Mouse (Mus musculus): Measurements from ENCODE around the gene Rd3. TPM values are rescaled to one million over a fixed set of nuclear protein-coding genes. Genes with fewer than 3 reads are reported as not detected.

The Rd3 gene
- polyA plus RNA-seq (2017; shearing (Covaris generic)): 1 to 10 TPM; 1.3 to 1.6 TPM

DNA sequence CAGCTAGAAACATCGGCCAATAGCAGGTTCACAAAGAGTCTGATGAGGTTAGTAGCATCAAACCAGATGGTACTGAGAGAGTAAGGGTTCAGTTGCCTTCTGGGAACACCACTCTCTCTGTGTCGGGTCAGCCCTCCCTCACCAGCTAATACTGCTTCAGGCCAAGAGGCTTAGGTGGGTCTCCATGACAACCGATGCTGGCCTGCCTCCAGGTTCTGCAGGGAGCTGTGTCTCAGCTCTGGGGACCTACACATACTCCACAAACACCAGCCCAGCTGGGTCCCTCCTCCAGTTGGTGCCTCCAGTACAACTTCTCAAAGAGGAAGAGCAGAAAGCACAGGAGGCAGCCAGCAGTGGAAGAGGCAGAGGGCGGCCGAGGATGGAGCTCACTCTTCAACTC is at the start of gene Rd3:
Gene Rd3, plus strand, starts transcription at position 184 of the 400 bp plus-strand sequence.

Other genes with a start within 250 kb of the Rd3 start
- 1 to 10 TPM; 7.9 to 8.0 TPM for gene Nek2, start 155.9 kb upstream of the Rd3 start, polyA plus RNA-seq (2017; shearing (Covaris generic))
- gene Slc30a1, start 70.6 kb upstream of the Rd3 start, polyA plus RNA-seq (2017; shearing (Covaris generic)): 1 to 10 TPM; 9.2 to 9.9 TPM
- gene Traf5, start 115.2 kb downstream of the Rd3 start, polyA plus RNA-seq (2017; shearing (Covaris generic)): 100 to 1,000 TPM; 101 to 116 TPM
- gene Rcor3, start 160.7 kb downstream of the Rd3 start, polyA plus RNA-seq (2017; shearing (Covaris generic)): 10 to 100 TPM; 16.2 to 18.1 TPM
- gene Kcnh1, start 213.4 kb downstream of the Rd3 start, polyA plus RNA-seq (2017; shearing (Covaris generic)): under 1 TPM in 1 of 2 experiments, not detected in 1; 0.25 TPM

All from activated CD4-positive, CD25-positive, alpha-beta regulatory T cell (primary cell).